Mouse (Mus musculus) layer of hippocampus, postnatal 10 days (tissue): ENCODE data around the gene Fbxl20. TPM values are rescaled to one million over a fixed set of nuclear protein-coding genes. Genes with fewer than 3 reads are reported as not detected.

Source experiments
- DNase-seq, 2 experiments: peaks; one replicate each; pipeline ENCODE4 v3.0.0; 2021; ENCODE audit warnings: low spot score in 2 of 2
- total RNA-seq, 2 experiments: library from RNA; stranded (reverse); gene quantifications; 2 replicates each; pipeline ENCODE4 v1.2.3; 2021

Gene Fbxl20
- total RNA-seq, 2 experiments from 2014 or later: 27.8 to 32.0 TPM

DNA sequence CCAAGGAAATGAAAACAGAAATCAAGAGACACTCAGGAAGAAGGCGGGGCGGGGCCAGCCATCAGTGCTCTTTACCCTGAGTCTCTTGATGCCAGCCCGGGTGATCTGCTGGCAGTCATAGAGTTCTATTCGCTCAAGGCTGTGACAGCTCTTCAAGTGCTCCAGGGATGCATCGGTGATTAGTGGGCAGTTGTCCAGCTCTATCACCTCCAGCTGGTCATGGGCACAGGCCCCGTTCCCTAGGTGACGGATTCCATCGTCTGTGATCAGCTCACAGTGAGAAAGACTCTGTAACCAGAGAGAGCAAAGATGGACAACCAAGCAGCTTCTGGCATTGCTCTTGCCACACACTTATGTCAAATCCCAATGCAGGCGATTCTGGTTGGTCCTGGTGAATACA is 59.6 kb downstream of the Fbxl20 start:
- DNase-seq: no peak

DNA sequence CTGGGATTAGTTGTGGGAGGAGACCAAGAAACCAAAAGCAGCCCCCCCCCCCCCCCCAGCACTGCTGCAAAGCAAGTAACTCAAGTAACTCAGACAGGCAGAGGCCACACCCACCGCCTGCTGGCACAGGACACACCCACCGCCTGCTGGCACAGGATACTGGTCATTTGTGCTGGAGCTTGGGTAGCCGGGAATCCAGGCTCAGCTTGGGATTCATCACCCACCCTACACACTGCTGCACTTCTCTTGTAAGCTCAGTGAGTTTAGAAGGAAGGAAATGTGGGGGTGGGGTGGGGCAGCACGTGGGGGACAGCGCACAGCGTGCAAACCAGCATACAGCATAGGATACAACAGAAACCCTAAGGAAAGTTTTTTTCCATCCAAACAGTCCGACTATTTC is 62.0 kb downstream of the Fbxl20 start:
- peak; percentile 11 to 35 for DNase-seq

DNA sequence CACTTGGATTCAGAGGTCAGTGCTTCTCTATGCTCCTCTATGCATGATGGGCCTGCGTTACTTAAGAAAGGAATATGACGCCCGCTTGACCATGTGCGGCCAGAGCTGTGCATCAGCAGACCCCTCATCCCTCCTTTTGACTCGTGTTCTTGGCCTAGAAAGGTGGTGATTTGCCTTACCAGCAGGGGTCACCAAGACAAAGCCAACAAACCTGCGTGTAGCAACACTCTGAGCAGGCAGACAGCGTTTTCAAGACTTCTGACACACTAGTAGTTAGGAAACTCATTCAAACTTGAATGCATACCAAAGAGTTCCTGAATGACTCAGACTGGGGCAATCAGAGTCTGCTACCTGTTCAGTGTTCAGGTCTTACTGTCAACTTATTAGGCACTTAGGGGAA is 63.6 kb downstream of the Fbxl20 start:
- no peak for DNase-seq

DNA sequence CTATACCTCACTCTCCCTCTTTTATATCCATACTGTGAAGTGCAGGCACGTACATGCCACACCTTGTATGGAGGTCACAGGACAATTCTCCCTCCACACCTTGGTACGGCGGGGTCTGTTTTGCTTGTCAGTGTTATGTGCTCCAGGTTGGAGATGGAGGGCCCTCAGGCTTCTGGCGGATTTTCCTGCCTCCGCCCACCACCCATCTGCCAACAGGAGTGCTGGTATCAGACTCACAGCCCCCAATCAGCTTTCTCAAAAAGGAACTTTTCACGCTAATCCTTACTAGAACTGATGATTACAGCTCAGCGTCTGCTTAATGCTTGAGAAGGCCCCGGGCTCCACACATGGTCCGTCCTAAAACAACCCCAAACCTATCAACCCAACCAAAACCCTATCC is 64.1 kb downstream of the Fbxl20 start:
- peak; percentile 27 to 32 for DNase-seq

DNA sequence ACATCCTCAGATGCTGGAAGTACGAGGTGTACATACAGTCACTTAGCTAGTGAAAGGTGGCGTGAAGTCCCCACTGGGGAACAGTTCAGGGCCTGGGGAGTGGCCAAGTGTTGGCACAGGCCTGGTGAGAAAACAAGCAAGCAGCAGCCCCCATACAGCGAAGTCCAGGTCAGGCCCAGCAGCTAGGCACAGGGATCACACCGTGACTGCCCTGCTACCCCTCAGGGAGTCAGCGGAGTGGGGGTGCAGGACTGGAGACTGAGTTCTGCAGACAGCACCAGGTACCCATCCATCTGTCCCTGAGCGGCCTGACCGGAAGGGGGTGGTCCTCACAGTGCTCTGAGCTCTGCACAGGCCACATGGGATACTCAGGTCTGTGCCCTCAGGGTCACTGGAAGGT is 67.5 kb downstream of the Fbxl20 start:
- no peak for DNase-seq

DNA sequence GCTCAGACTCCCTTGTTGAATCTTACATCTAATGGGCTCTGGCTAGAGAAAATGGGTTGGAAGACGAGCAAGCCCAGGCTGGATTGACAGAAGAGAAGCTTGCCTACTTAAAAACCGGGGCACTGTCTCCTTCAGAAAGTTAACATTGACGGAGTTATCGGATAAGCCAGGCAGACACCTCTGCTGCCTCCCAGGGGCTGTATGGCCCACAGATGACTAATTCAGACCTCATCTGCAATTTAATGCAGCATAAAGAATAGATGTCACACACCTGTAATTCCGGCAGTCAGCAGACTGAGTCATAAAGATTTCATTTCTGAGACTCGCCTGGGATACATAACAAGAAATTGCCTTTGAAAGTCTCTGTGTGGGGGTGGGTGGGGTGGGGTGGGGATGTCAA is 69.8 kb downstream of the Fbxl20 start:
- DNase-seq: no peak

DNA sequence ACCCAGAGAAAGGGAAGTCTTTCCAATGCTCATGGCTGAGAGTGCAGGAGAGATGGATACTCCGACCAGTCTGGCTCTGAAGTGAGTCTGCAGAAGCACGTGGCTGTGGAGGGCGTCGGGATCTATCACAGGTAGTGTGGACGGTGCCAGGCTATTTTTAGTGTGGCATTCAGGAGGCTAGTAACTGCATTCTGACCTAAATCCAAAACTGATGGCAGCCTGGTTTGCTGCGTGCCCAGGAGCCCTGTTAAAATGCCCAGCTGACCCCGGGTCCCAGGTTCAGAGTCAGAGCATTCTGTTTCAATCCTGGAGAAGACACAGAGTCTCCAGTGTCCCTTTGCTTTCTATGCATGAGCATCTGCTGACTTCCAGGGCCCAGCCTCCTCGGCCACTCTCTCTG is 73.1 kb downstream of the Fbxl20 start:
- no peak for DNase-seq

DNA sequence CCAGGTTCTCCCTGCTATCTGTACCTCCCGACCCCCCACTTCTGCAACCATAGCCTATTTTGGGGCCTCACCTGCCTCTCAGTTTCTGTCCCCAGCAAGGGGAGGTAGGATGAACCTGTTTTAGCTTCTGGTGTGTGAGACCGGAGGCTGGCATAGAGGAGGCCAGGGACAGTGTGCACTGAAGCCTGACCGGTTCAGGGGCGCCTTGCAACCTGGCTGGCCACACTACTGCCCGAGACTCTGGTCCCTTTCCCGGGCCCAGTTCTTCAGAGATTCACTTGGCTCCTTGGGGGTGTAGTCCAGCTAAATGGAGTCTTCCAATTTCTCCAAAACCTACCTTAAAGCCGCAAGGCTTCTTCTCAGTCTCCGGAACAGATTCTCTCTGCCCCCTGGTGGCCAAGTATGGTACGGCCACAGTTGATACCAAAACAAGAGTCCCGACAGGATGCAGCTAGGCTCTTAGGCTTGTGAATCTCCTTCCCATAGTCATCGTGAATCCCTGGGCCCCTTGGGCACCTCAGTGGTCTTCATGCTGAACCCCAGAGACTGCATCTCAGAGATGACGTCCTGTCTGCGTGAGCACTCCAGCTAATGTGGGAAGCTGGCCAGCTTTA is 74.9 kb downstream of the Fbxl20 start:
- DNase-seq: peak; percentile 94 to 95

DNA sequence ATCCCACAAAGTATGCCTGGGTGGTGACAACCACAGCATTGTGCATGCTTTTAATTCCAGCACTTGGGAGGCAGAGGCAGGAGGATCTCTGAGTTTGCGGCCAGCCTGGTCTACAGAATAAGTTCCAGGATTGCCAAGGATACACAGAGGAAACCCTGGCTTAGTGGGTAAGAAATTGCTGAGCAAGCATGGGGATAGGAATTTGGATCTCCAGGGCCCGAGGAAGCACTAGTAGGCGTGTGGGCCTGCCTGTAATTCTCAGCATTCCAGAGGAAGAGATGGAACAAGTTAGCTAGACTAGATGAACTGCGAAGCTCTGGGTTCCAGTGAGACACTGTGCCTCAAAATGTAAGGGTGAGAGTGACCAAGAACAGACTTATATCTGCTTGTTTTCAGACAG is 76.8 kb downstream of the Fbxl20 start:
- no peak for DNase-seq

DNA sequence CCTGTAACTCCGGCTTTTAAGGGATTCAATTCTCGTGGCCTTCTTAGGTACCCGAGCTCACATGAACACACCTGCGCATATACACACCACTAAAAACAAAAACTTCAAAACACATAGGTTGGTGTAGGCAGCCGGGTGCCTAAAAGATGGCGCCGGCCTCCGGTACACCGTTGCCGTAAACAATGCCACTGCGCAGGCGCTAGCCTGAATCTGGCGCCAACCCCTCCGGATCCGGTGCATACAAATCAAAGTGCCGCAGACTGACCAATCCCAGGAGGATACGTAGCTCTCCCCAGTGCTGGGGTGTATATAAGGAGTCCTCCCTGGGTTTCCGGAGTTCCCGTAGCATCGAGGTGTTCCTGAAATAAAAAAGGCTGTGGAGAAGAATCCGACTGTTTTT is 82.9 kb downstream of the Fbxl20 start:
- DNase-seq: no peak

DNA sequence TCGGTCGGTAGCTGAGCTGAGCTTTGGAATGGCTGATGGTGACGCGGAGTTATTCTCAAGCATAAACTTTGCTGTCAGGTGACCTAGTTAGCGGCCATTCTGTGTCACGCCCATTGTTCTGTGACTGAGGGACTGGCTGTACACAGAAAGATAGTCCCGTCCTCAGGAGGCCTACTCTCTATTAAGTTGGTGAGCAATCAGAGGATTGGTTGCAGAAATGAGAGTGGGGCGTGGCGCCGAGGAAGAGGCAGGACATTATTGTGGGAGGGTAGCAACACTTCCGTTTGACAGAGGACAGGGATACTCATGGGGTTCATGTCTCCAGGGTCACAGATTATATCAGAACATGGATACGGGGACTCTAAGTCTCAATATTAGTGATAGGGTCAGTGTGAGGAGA is 84.0 kb downstream of the Fbxl20 start:
- DNase-seq: no peak

DNA sequence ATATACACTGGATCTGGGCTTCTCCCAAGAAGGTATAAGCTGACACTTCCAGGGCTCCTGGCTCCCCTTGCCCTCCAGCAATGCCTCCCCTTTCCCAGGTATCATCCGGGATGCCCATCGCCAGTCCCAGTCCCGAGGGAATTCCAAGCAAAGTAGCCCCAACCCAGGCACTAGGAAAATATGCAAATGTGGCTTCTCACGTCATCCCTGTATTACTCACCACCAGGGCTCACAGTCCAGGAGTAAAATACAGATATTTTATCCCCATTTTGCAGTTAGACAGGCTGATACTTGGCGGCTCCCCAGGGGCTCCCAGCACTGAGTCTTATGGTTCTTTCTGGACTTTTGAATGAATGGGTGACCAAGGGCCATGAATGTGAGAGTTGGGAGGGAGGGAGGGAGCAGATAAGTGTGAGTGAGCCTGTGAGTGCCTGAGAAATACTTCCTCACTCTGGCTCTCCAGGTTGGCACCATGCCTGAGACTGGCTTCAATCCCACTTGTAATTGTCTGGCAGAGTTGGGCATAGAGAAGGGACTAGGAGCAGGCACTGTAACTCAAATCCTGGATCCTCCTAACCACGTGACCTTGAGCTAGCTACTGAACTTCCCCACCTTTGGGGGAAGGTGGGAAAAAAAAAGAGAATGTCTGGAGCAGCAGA is 88.2 kb downstream of the Fbxl20 start:
- peak; percentile 66 to 72 for DNase-seq

DNA sequence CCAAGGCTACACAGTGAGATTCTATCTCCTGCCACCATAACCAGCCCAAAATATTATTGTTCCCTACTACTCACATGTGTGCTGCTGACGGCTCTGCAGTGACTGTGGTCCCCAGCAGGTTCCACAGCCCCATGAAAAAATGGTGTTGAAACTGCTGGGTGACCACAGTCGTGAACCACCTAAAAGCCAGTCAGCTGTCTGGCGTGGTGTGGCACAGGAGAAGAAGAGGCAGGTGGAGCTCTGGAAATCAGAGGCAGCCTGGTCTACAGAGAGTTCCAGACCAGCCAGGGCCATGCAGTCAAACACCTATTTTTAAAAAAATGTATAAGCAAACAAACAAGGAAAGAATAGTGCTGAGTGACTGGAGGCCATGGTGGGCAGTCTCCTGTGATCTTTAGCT is 88.8 kb downstream of the Fbxl20 start:
- DNase-seq: no peak

DNA sequence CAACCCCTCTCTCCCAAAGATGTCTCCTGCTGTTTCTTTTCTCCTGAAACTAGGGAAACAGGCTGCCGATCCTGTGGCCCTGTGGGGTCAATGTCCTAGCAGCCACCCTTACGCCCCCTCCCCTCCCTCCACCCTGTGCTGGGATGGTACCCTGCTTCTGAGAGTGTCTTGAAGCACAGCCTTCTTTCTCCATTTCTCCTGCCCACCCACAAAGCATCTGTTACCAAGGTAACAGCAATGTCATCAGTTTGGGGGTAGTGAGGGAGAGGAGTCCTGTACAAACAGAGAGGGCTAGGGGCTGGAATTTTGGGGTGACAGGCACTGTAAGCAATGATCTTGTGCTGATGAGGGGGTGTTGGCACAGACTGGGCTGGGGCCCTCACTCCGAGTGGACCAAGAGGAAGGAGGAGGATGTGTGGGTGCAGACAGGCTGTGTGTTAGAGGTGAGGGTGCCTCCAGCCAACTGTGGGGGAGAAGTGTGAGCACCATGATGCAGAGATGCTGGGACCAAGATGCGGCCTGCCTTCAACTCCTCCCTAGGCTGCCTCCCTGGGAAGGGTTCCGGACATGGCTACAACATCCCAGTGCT is 90.0 kb downstream of the Fbxl20 start:
- DNase-seq: no peak

DNA sequence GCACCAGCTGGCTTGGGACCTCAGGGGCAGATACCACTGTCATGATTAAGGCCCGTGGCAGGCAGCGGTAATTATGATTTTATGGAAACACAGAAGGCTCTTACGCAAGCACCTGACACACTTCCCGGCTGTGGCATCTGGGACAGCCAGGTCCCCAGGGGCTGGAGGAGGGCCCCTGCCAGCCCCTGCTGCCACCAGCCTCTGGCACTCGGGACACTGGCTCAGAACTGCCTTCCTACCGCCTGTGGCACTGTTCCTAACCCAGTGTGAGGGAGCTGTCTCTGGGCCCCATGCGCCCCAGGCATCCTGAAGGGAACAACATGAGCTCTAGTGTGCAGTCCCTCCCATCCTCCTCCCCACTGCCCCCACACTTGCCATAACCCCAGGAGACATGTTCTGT is 90.5 kb downstream of the Fbxl20 start:
- no peak for DNase-seq

DNA sequence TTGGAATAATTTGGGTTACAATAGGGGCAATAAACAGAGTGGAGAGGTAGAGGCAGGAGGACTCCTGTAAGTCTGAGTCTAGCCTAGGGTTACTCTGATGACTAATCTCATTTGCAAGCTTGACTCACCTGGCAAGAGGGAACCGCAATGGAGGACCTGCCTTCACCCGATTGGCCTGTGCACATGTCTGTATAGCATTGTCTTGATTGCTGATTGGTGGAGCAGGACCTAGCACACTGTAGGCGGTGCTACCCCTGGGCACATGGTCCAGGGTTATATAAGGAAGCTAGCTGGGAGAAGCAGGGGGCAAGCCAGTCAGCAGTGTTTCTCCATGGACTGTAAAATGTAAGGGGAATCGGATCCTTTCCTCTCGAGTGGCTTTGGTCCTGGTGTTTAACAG is 92.2 kb downstream of the Fbxl20 start:
- DNase-seq: no peak

DNA sequence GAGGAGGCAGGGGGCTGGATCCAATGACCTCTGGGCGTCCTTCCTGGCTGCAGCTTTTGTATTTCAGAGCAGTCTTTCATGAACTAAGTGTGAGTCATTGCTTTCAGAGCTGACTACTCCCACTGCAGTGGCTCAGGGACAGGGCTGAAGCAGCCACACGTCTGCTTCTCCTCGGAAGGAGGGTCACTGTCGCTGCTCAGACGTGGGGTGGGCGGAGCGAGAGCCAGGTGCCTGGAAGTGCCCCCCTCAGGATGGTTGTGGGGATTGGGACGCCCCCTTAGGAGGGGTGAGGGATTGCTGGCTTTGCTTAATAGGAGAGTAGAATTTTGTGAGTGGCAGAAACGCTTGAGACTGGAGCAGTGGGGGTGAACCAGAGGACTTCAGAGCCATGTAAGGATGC is 92.7 kb downstream of the Fbxl20 start:
- DNase-seq: no peak

DNA sequence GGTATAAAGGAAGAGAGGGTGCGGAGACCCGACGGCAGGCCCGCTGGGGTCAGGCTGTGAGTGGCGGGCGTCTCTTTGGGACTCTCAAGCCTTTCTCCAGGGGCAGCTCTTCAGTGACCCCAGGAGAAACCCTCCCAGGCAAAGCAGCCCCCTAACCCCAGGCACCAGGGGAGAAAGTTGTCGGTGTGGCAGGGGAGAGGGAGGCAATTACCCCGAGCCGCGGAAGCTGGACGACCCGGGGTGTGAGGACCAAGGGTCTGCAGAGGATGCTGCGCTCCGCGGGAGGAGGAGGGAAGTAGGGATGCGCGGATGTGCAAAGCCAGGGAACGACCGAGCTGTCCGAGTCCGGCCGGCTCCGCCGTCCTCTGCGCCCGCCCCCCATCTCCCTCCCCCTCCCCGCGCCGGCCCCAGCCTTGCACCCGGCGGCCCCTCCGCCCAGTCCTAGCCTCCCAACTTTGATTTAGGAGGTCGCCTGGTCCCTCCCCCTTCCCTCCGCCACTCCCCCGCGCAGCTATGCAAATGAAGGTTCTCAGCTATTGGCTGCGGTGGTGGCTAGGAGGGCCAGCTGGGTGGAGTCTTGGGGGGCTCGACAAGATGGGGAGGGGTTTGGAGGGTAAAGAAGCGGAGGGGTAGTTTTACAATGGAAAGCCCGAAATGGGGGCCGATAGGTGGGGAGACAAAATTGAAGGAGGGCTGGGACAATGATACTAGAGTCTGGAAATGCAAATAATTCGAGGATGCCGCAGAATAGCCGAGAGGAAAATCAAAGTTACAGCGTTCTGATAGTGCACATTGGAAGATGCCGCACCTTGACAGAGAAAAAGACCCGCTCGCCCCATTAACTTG is 97.0 kb downstream of the Fbxl20 start, which contains the start of gene Stac2:
Stac2 (minus strand) TSS at position 474 of the 846 bp plus-strand sequence.
- peak; percentile 58 to 70 for DNase-seq

DNA sequence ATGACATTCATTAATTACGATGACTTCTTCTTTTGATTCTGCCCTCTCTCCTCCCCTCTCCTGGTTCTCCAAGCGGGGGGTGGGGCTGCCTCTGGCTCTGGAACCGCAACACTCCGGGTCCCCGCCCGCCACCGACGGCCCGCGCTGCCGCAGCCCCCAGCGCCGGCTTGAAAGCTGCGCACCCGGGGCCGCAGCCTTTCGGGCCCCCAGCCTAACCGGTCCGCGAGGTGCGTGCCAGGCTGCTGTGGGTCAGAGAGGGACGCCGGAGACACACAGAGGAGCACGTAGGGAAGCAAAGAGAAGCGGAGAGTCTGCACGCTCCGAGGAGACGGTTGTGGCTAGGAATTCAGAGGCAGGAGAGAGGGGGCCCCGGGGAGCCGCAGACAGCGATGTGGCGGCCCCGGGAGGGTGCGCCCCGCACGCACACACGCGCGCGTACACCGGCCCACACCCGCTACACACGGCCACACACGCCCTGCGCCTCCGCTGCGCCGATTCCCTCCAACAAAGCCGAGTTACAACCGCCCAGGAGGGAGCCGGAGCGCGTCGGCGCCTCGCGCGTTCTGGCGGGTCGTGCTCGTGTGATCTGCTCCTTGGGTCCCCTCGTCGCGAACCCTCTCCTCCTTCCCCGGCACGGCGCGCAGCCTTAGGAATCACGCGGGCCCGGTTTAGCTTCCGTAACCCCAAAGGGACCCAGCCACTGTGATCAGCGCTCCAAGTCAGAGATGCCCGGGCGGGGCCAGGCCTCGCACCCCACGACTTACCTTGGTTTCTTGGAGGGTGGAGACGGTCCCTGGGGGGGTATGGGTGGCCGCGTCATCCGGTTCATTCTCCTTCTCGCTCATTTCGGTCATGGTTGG is 97.8 kb downstream of the Fbxl20 start:
- no peak for DNase-seq

DNA sequence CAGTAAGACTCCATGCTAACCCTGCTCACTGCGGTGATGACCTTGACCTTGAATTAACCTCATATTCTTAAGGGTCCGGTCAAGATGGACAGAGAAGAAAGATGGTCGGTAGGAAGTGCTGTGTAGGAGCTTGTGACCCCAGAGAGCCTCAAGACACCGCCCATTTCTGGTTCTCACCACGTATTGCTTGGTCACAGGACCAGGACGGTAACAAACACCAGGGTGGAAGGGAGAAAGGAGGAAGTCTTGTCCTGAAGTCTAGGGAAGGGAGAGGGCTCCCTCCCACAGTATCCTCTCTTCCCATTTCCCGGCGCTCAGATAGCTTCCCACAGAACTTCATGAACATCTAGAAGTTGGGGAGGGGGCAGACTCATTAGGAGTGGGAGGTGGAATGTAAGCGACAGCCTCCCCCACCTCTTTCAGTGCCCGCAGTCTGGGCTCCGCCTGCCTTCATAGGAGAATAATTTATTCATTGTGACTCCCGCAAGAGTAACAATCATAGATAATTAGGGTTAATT is 98.5 kb downstream of the Fbxl20 start:
- DNase-seq: no peak

DNA sequence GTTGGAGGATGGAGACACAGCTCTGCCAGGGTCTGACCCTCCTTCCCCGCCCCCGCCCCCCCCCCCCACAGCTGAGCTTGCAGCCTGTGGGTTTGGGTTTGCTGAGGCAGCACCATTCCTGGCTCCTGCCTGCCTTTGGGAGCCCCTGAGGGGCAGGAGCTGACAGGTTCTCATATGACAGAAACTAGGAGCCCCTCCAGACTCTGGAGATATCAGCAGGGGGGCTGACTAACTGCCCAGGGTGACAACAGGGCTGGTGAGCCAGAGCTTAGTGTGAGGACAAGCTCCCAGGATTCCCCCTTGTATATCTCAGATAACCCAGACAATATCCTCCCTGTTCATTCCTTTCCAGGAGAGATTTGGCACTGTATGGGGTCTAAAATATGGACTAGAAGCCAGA is 99.3 kb downstream of the Fbxl20 start:
- DNase-seq: no peak
